Mouse (Mus musculus) neural tube, embryonic 11.5 days (tissue): ENCODE data around the gene Pglyrp2. TPM values are rescaled to one million over a fixed set of nuclear protein-coding genes. Genes with fewer than 3 reads are reported as not detected.

Source experiments
- microRNA-seq: library from miRNA; unstranded; fragments of <30 nt; microRNA quantifications from one replicate; pipeline ENCODE4, GENCODE M21; 2016
- polyA plus RNA-seq: library from polyadenylated mRNA; unstranded; fragments of >200 nt; fragmentation: Nextera tagmentation; extraction: Ambion mirVana; gene quantifications from 2 replicates; pipeline ENCODE4 v1.2.1, GENCODE M21; 2014

Pglyrp2 gene
- polyA plus RNA-seq, 1 experiment from 2014 or later: not detected

Small RNAs within 50 kb of the gene (microRNA-seq; reads per million reads assigned to microRNA genes)
- gene Gm22201: not detected

Other genes starting within 250 kb of the Pglyrp2 start
- not detected in 2 replicates for gene Ephx3, start 234.6 kb downstream of the Pglyrp2 start, polyA plus RNA-seq
- 114 and 115 TPM in 2 replicates for gene Brd4, start 139.4 kb downstream of the Pglyrp2 start, polyA plus RNA-seq
- gene Akap8, start 102.9 kb downstream of the Pglyrp2 start, polyA plus RNA-seq: 50.6 and 51.8 TPM in 2 replicates
- 73.2 and 81.3 TPM in 2 replicates for gene Akap8l, start 73.6 kb downstream of the Pglyrp2 start, polyA plus RNA-seq
- gene Wiz, start 34.7 kb downstream of the Pglyrp2 start, polyA plus RNA-seq: 43.8 and 47.2 TPM in 2 replicates
- gene Rasal3, start 20.6 kb downstream of the Pglyrp2 start, polyA plus RNA-seq: 0.42 and 0.82 TPM in 2 replicates
- gene Cyp4f39, start 28.6 kb upstream of the Pglyrp2 start, polyA plus RNA-seq: 0.53 and 0.74 TPM in 2 replicates
- gene Cyp4f17, start 81.9 kb upstream of the Pglyrp2 start, polyA plus RNA-seq: 6.6 TPM in 2 replicates
- 11.3 and 12.1 TPM in 2 replicates for gene Cyp4f16, start 112.4 kb upstream of the Pglyrp2 start, polyA plus RNA-seq
- gene Cyp4f37, start 197.1 kb upstream of the Pglyrp2 start, polyA plus RNA-seq: not detected in 2 replicates
- gene Cyp4f40, start 234.7 kb upstream of the Pglyrp2 start, polyA plus RNA-seq: not detected in 2 replicates